Mouse (Mus musculus): Measurements from ENCODE around the gene Meiob.

DNA sequence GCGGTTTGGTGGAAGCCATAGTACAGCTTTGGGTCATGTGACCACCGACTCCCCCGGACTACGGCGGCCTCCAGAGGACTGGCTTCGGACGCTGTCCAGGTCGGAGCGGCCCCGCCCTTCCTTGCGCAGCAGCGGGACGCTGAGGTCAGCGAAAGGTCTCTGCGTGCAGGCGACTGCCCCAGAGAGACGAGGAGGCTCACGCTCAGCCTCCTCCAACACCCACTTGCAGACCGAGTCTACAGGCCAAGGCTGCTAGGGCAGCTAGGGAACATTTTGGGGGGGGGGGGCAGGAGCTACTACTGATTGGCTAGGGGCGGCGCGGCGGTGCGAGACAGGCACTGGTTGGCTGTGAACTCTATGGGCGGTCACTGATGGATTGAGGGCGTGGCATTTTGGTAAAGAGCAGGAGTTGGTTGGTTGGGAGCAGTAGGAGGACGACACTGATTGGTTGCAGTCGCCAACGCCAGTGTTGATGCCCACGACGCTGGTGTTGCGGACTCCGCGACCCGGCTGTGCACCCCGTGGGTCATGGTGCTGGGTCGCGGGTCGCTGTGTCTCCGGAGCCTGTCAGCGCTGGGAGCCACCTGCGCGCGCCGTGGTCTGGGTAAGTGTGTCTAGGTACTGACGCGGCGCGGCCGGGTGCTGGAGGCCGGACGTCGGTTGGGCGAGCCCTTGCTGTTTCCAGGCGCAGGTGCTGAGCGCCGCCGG lies 46.1 kb downstream of the Meiob start, which contains the start of gene Fahd1:
- no peak for TF ChIP-seq CTCF (IDR thresholded peaks at IDR 0.05; ENCODE audit: control insufficient read depth, insufficient read depth, insufficient replicate concordance, low read depth, low read length)
- TF ChIP-seq POLR2A (IDR thresholded peaks at IDR 0.05; ENCODE audit: control insufficient read depth, low read depth, low read length) = peak; percentile 39; the same call in 1 of the 2 replicates
